ENCODE assay signal across 10 mouse cellular contexts in the genomic region with DNA sequence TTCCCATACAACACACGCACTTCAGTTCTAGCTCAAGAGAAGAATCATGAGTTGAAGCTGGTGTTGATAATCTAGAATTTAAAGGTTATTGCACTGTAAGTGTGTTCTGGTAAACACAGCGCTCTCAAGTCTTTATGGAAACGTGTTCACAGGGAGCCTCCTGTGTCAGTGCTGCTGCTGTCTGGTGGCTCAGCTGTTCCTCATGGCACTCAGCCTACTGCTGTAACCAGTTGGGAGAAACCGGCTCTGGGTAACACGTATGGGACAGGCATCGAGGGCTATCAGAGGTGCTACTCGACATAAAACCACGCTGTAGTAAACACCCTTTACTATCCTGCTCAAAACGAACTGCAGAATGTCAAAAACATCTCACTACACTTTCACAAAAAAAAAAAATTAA. TPM values are rescaled to one million over a fixed set of nuclear protein-coding genes. Genes with fewer than 3 reads are reported as not detected.
A peak's percentile ranks its signal among the peaks of the same experiment; 100 is the strongest.
DNase-seq lines count a peak whose midpoint lies in the region; ATAC-seq lines count a peak whose summit lies in the region.
"Had no signal": no experiment of that assay in that cellular context is flagged by ENCODE, and none has a peak within 500 bp of the region (broad histone marks: within the 10 kb centered on the region; RNA-seq: fewer than 3 reads in every experiment).

No protein-coding gene starts in this region.

- H3K27ac ChIP-seq in midbrain, embryonic 15.5 days = 0 out of 2 replicates have a peak overlapping the region, but pooled peaks have one; percentile 34
- no peak overlapping the region for H3K27ac ChIP-seq in midbrain, embryonic 16.5 days (ENCODE audit: low read length)
- H3K27ac ChIP-seq in heart, embryonic 16.5 days (ENCODE audit: low read length) = peak overlapping the region; percentile 78
- H3K27ac ChIP-seq: liver, embryonic 14.5 days had no signal

- no peak overlapping the region for H3K9ac ChIP-seq in midbrain, embryonic 15.5 days
- no peak overlapping the region for H3K9ac ChIP-seq in midbrain, embryonic 16.5 days (ENCODE audit: low read depth, low read length)
- peak overlapping the region; percentile 3; the same call in 1 of the 2 replicates for H3K9ac ChIP-seq in heart, embryonic 16.5 days (ENCODE audit: low read length)
- H3K9ac ChIP-seq: liver, embryonic 14.5 days had no signal

- H3K36me3 ChIP-seq in midbrain, embryonic 15.5 days (replicated peaks) = no peaks in the 10 kb centered on the region
- no peaks in the 10 kb centered on the region for H3K36me3 ChIP-seq in midbrain, embryonic 16.5 days (ENCODE audit: control insufficient read depth, insufficient read depth, low read length)
- H3K36me3 ChIP-seq in heart, embryonic 16.5 days (ENCODE audit: control insufficient read depth, insufficient read depth) = no peaks in the 10 kb centered on the region

- DNase-seq in heart, adult 11 months = peak; percentile 49
- no peak for DNase-seq in heart, postnatal 14 days
- peak; percentile 45 for DNase-seq in retina, embryonic 14.5 days (ENCODE audit: low spot score)
- DNase-seq in lung, postnatal 4 days = no peak
- DNase-seq in lung, postnatal 25 days (ENCODE audit: low spot score) = no peak
- DNase-seq: kidney, adult 11 months had no signal

- 57% methylated on average over 9 of the region's 9 CpGs for WGBS in midbrain, embryonic 15.5 days
- WGBS in midbrain, embryonic 16.5 days = 49% methylated on average over 9 of the region's 9 CpGs
- WGBS in heart, embryonic 16.5 days = 42% methylated on average over 9 of the region's 9 CpGs

- intact Hi-C loops in heart, postnatal 14 days (cut with DNase I) = no loop called here

- no peaks in the 10 kb centered on the region for H3K9me3 ChIP-seq in midbrain, embryonic 15.5 days
- H3K9me3 ChIP-seq in midbrain, embryonic 16.5 days (replicated peaks; ENCODE audit: control insufficient read depth, low read length, poor library complexity, severe bottlenecking) = no peaks in the 10 kb centered on the region
- no peaks in the 10 kb centered on the region for H3K9me3 ChIP-seq in heart, embryonic 16.5 days (replicated peaks; ENCODE audit: control insufficient read depth, low read length)

- H3K4me3 ChIP-seq in midbrain, embryonic 15.5 days = no peak overlapping the region
- no peak overlapping the region for H3K4me3 ChIP-seq in midbrain, embryonic 16.5 days (ENCODE audit: low read depth, low read length)
- H3K4me3 ChIP-seq in heart, embryonic 16.5 days (ENCODE audit: low read length) = no peak overlapping the region

- no peak overlapping the region for H3K4me2 ChIP-seq in midbrain, embryonic 15.5 days
- H3K4me2 ChIP-seq in midbrain, embryonic 16.5 days (ENCODE audit: low read length) = no peak overlapping the region
- H3K4me2 ChIP-seq in heart, embryonic 16.5 days (ENCODE audit: low read depth, low read length) = peak overlapping the region; percentile 21; the same call in 1 of the 2 replicates

- H3K27me3 ChIP-seq in midbrain, embryonic 15.5 days (replicated peaks) = no peaks in the 10 kb centered on the region
- no peaks in the 10 kb centered on the region for H3K27me3 ChIP-seq in midbrain, embryonic 16.5 days (ENCODE audit: control insufficient read depth, insufficient read depth, low read depth, low read length)
- no peaks in the 10 kb centered on the region for H3K27me3 ChIP-seq in heart, embryonic 16.5 days (ENCODE audit: control insufficient read depth, insufficient read depth, low read length)

- H3K4me1 ChIP-seq in midbrain, embryonic 15.5 days = peaks cover 13% of the 10 kb centered on the region; the same call in 1 of the 2 replicates
- H3K4me1 ChIP-seq in midbrain, embryonic 16.5 days (ENCODE audit: control insufficient read depth, insufficient read depth, low read length) = peaks cover 5% of the 10 kb centered on the region
- peaks cover 4% of the 10 kb centered on the region for H3K4me1 ChIP-seq in heart, embryonic 16.5 days (ENCODE audit: control insufficient read depth, insufficient read depth, low read length)

- no peak for ATAC-seq in midbrain, embryonic 15.5 days (replicated peaks)
- ATAC-seq in midbrain, embryonic 16.5 days = no peak
- ATAC-seq in heart, embryonic 16.5 days (replicated peaks; ENCODE audit: extremely low read depth, insufficient read depth, low FRiP score) = peak; percentile 72; the same call in 1 of the 2 replicates

RNA-seq across cellular contexts. Expression of gene Dcaf17, which starts 35.9 kb away (rescaled TPM):
- total RNA-seq in heart, postnatal 14 days (2021) = 1 to 10 TPM; 5.1 to 8.1 TPM
- 32.9 and 33.7 TPM in 2 replicates for polyA plus RNA-seq in midbrain, embryonic 15.5 days (2015; fragmentation: Nextera tagmentation; extraction: Ambion mirVana)
- 31.2 and 33.2 TPM in 2 replicates for polyA plus RNA-seq in midbrain, embryonic 16.5 days (2015; fragmentation: Nextera tagmentation; extraction: Ambion mirVana)
- polyA plus RNA-seq in heart, embryonic 16.5 days (2015; fragmentation: Nextera tagmentation; extraction: Ambion mirVana) = 19.9 and 21.5 TPM in 2 replicates

RNA-seq across cellular contexts. Expression of gene Mettl8, which starts 36.1 kb away (rescaled TPM):
- 1 to 10 TPM; 5.6 to 5.9 TPM for total RNA-seq in heart, postnatal 14 days (2021)
- polyA plus RNA-seq in midbrain, embryonic 15.5 days (2015; fragmentation: Nextera tagmentation; extraction: Ambion mirVana) = 11.4 and 11.9 TPM in 2 replicates
- 11.2 and 12.6 TPM in 2 replicates for polyA plus RNA-seq in midbrain, embryonic 16.5 days (2015; fragmentation: Nextera tagmentation; extraction: Ambion mirVana)
- 10.1 and 15.1 TPM in 2 replicates for polyA plus RNA-seq in heart, embryonic 16.5 days (2015; fragmentation: Nextera tagmentation; extraction: Ambion mirVana)

Comparison
In these comparisons a context has a peak if more than half of its experiments do, and no peak if none do; other contexts are left out.
1. DNase-seq: peak in heart, adult 11 months (single experiment) and retina, embryonic 14.5 days (single experiment); none in heart, postnatal 14 days (0 of 2), lung, postnatal 4 days (0 of 2) and lung, postnatal 25 days (single experiment).